Comparison of ENCODE assay signal across 8 mouse cellular contexts in the genomic region with DNA sequence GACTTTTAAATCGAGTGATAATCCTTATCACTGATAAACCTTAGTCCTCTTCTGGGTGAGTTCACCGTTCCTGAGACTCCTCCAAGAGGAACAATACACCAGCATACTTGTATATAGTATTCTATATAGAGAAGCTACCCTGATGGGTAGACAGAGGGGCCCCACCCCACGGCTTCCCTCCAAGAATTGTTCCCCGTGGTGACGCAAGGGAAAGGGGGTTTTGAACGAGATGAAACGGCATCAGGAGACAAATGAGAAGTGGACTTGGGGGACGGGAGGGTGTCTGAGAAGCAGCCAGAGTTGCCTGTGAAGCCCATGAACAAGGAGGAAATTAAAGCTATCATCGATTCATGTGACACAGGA. TPM values are rescaled to one million over a fixed set of nuclear protein-coding genes. Genes with fewer than 3 reads are reported as not detected.
DNase-seq lines count a peak whose midpoint lies in the region; ATAC-seq and TF ChIP-seq lines count a peak whose summit lies in the region.

No protein-coding gene starts in this region.

- 10% methylated on average over 9 of the region's 9 CpGs for WGBS in heart, embryonic 12.5 days
- WGBS in intestine, embryonic 15.5 days: 11% methylated on average over 9 of the region's 9 CpGs
- 13% methylated on average over 9 of the region's 9 CpGs for WGBS in midbrain, embryonic 10.5 days

- peak; percentile 59 for ATAC-seq in heart, embryonic 12.5 days (ENCODE audit: insufficient number of reproducible peaks, low FRiP score)
- peak; percentile 65 for ATAC-seq in intestine, embryonic 15.5 days

- peak overlapping the region; percentile 51 for H3K9ac ChIP-seq in heart, embryonic 12.5 days
- no peak overlapping the region; the same call in 1 of the 2 replicates for H3K9ac ChIP-seq in ES-E14 (ENCODE audit: insufficient read depth, low read depth, low read length, poor library complexity, severe bottlenecking)
- H3K9ac ChIP-seq in intestine, embryonic 15.5 days: 0 out of 2 replicates have a peak overlapping the region, but pooled peaks have one; percentile 3

- peak overlapping the region; percentile 93 for H3K4me3 ChIP-seq in heart, embryonic 12.5 days
- peak overlapping the region; percentile 14 to 98; a peak in 3 of 4 replicates for H3K4me3 ChIP-seq in ES-E14 (ENCODE audit: insufficient read depth in 1 of 2, low read depth in 1 of 2, low read length in 2 of 2, poor library complexity in 1 of 2, severe bottlenecking in 1 of 2)
- peak overlapping the region; percentile 95 for H3K4me3 ChIP-seq in erythroblast, embryonic 14.5 days (replicated peaks)
- H3K4me3 ChIP-seq in intestine, embryonic 15.5 days (replicated peaks): peak overlapping the region; percentile 98
- H3K4me3 ChIP-seq in midbrain, embryonic 10.5 days: peak overlapping the region; percentile 96

- in situ Hi-C loops in ES-E14 (cut with MboI; ENCODE audit: low sequenced_read_pairs in 2 of 2, unreplicated experiment in 2 of 2): no loop called here

- no peak for DNase-seq in heart, adult 9 months (ENCODE audit: low spot score in 2 of 2)
- DNase-seq in ES-E14 (ENCODE audit: low read depth, low spot score) (no peak), adipocyte (ENCODE audit: low spot score) (no peak)
- no peak for DNase-seq in midbrain, embryonic 10.5 days (ENCODE audit: low spot score)
- no peak for DNase-seq in embryo, embryonic 9.5 days (ENCODE audit: extremely low spot score)

- H3K4me1 ChIP-seq in heart, embryonic 12.5 days (replicated peaks): peaks cover 21% of the 10 kb centered on the region
- H3K4me1 ChIP-seq in ES-E14 (ENCODE audit: control insufficient read depth in 2 of 2, insufficient read depth in 2 of 2, low read length in 2 of 2, poor library complexity in 1 of 2): peaks cover 0 to 4% of the 10 kb centered on the region in 2 experiments; a peak in 1 of 4 replicates
- H3K4me1 ChIP-seq in erythroblast, embryonic 14.5 days (ENCODE audit: control insufficient read depth): peaks cover 32% of the 10 kb centered on the region
- peaks cover 9% of the 10 kb centered on the region; the same call in 1 of the 2 replicates for H3K4me1 ChIP-seq in intestine, embryonic 15.5 days (replicated peaks)
- peaks cover 26% of the 10 kb centered on the region for H3K4me1 ChIP-seq in midbrain, embryonic 10.5 days

- H3K4me2 ChIP-seq in heart, embryonic 12.5 days: peak overlapping the region; percentile 74
- H3K4me2 ChIP-seq in intestine, embryonic 15.5 days (replicated peaks): peak overlapping the region; percentile 68

- no peak overlapping the region for H3K27ac ChIP-seq in heart, embryonic 12.5 days (ENCODE audit: poor library complexity, severe bottlenecking)
- H3K27ac ChIP-seq in ES-E14 (ENCODE audit: insufficient read depth, low read depth, low read length, poor library complexity, severe bottlenecking): no peak overlapping the region
- no peak overlapping the region for H3K27ac ChIP-seq in intestine, embryonic 15.5 days
- peak overlapping the region; percentile 96; the same call in 1 of the 2 replicates for H3K27ac ChIP-seq in midbrain, embryonic 10.5 days (replicated peaks)

- peaks cover 12% of the 10 kb centered on the region for H3K27me3 ChIP-seq in heart, embryonic 12.5 days (replicated peaks)
- peaks cover 26% of the 10 kb centered on the region for H3K27me3 ChIP-seq in erythroblast, embryonic 14.5 days (ENCODE audit: control insufficient read depth)
- H3K27me3 ChIP-seq in intestine, embryonic 15.5 days (replicated peaks): peaks cover 15% of the 10 kb centered on the region
- peaks cover 35% of the 10 kb centered on the region for H3K27me3 ChIP-seq in midbrain, embryonic 10.5 days (ENCODE audit: low read depth, poor library complexity, severe bottlenecking)

- H3K9me3 ChIP-seq in heart, embryonic 12.5 days (replicated peaks): no peaks in the 10 kb centered on the region
- no peaks in the 10 kb centered on the region for H3K9me3 ChIP-seq in ES-E14 (ENCODE audit: control insufficient read depth, insufficient read depth, low read depth, low read length)
- H3K9me3 ChIP-seq in erythroblast, embryonic 14.5 days (ENCODE audit: control insufficient read depth, low read length): no peaks in the 10 kb centered on the region
- no peaks in the 10 kb centered on the region for H3K9me3 ChIP-seq in intestine, embryonic 15.5 days
- no peaks in the 10 kb centered on the region for H3K9me3 ChIP-seq in midbrain, embryonic 10.5 days (replicated peaks)

- H3K36me3 ChIP-seq in heart, embryonic 12.5 days: peaks cover 9% of the 10 kb centered on the region
- peaks cover 2% of the 10 kb centered on the region; the same call in 1 of the 2 replicates for H3K36me3 ChIP-seq in ES-E14 (ENCODE audit: control insufficient read depth, insufficient read depth, low read length, poor library complexity, severe bottlenecking)
- H3K36me3 ChIP-seq in erythroblast, embryonic 14.5 days (ENCODE audit: control insufficient read depth): peaks cover 9% of the 10 kb centered on the region
- H3K36me3 ChIP-seq in intestine, embryonic 15.5 days: peaks cover 2% of the 10 kb centered on the region; the same call in 1 of the 2 replicates
- H3K36me3 ChIP-seq in midbrain, embryonic 10.5 days: peaks cover 19% of the 10 kb centered on the region

TF ChIP-seq in ES-E14, 5 proteins besides CTCF, POLR2A, EP300 and RAD21:
- TF ChIP-seq HCFC1 (IDR thresholded peaks at IDR 0.05; ENCODE audit: borderline replicate concordance, insufficient read depth, low read length) (no peak), CHD2 (IDR thresholded peaks at IDR 0.05; ENCODE audit: low read depth, low read length) (no peak), MAFK (IDR thresholded peaks at IDR 0.05; ENCODE audit: insufficient read depth, low read depth, low read length) (no peak), ZC3H11A (IDR thresholded peaks at IDR 0.05; ENCODE audit: borderline replicate concordance, low read depth, low read length) (no peak), ZNF384 (IDR thresholded peaks at IDR 0.05; ENCODE audit: low read depth, low read length) (no peak)

RNA-seq across cellular contexts. Expression of gene Car7, which starts 0.3 kb away (rescaled TPM):
- 0.78 and 0.91 TPM in 2 replicates for polyA plus RNA-seq in heart, embryonic 12.5 days (2016; fragmentation: Nextera tagmentation; extraction: Ambion mirVana)
- total RNA-seq in ES-E14 (2012; rRNA removed): 0.90 and 1.1 TPM in 2 replicates
- polyA plus RNA-seq in erythroblast, embryonic 14.5 days (2012): not detected in 2 replicates
- polyA plus RNA-seq in intestine, embryonic 15.5 days (2015; fragmentation: Nextera tagmentation; extraction: Ambion mirVana): 1.0 and 1.1 TPM in 2 replicates
- 0.86 and 1.2 TPM in 2 replicates for polyA plus RNA-seq in midbrain, embryonic 10.5 days (2016; fragmentation: Nextera tagmentation; extraction: Ambion mirVana)

RNA-seq across cellular contexts. Expression of gene Nae1, which starts 0.3 kb away (rescaled TPM):
- polyA plus RNA-seq in heart, embryonic 12.5 days (2016; fragmentation: Nextera tagmentation; extraction: Ambion mirVana): 77.0 and 81.0 TPM in 2 replicates
- 29.9 and 42.8 TPM in 2 replicates for total RNA-seq in ES-E14 (2012; rRNA removed)
- polyA plus RNA-seq in erythroblast, embryonic 14.5 days (2012): 0.29 and 0.39 TPM in 2 replicates
- 73.7 and 83.5 TPM in 2 replicates for polyA plus RNA-seq in intestine, embryonic 15.5 days (2015; fragmentation: Nextera tagmentation; extraction: Ambion mirVana)
- polyA plus RNA-seq in midbrain, embryonic 10.5 days (2016; fragmentation: Nextera tagmentation; extraction: Ambion mirVana): 134 and 139 TPM in 2 replicates

RNA-seq across cellular contexts. Expression of gene Terb1, which starts 25.1 kb away (rescaled TPM):
- polyA plus RNA-seq in heart, embryonic 12.5 days (2016; fragmentation: Nextera tagmentation; extraction: Ambion mirVana): 0.10 and 0.15 TPM in 2 replicates
- total RNA-seq in ES-E14 (2012; rRNA removed): 0.26 and 0.45 TPM in 2 replicates
- polyA plus RNA-seq in erythroblast, embryonic 14.5 days (2012): not detected in 2 replicates
- polyA plus RNA-seq in intestine, embryonic 15.5 days (2015; fragmentation: Nextera tagmentation; extraction: Ambion mirVana): 0.15 and 0.41 TPM in 2 replicates
- polyA plus RNA-seq in midbrain, embryonic 10.5 days (2016; fragmentation: Nextera tagmentation; extraction: Ambion mirVana): 0.16 and 0.22 TPM in 2 replicates

RNA-seq across cellular contexts. Expression of gene Pdp2, which starts 56.5 kb away (rescaled TPM):
- polyA plus RNA-seq in heart, embryonic 12.5 days (2016; fragmentation: Nextera tagmentation; extraction: Ambion mirVana): 8.6 and 9.0 TPM in 2 replicates
- total RNA-seq in ES-E14 (2012; rRNA removed): 11.2 and 13.5 TPM in 2 replicates
- 0.01 and 0.02 TPM in 2 replicates for polyA plus RNA-seq in erythroblast, embryonic 14.5 days (2012)
- 16.1 and 17.0 TPM in 2 replicates for polyA plus RNA-seq in intestine, embryonic 15.5 days (2015; fragmentation: Nextera tagmentation; extraction: Ambion mirVana)
- 14.3 and 16.5 TPM in 2 replicates for polyA plus RNA-seq in midbrain, embryonic 10.5 days (2016; fragmentation: Nextera tagmentation; extraction: Ambion mirVana)

Comparison
In these comparisons a context has a peak if more than half of its experiments do, and no peak if none do; other contexts are left out.
1. RNA of gene Nae1, which starts 0.3 kb away (polyA plus RNA-seq): 134 to 139 TPM in midbrain, embryonic 10.5 days, 73.7 to 83.5 TPM in intestine, embryonic 15.5 days and 77.0 to 81.0 TPM in heart, embryonic 12.5 days; 0.29 to 0.39 TPM in erythroblast, embryonic 14.5 days; every median in the first group is over 10 times any median in the second.
2. Peak in every context shown above with its lines, with median percentiles within 50 percentile points of each other: H3K4me3 ChIP-seq.